Mouse (Mus musculus) stomach, embryonic 16.5 days (tissue): ENCODE measurements at regions not wholly inside any gene's neighbourhood (a gene's known extent, or its start where the extent isn't known, plus 50 kb on each side); places are given as distances from the start of the nearest gene placed in this dataset.

ENCODE experiments used
- ATAC-seq: fragments of 200-750 bp; cut with Nextera tagmentation; 2 replicates; pipeline ENCODE4 v1.8.0; 2017; ENCODE audit warnings: moderate number of reproducible peaks, moderate TSS enrichment; ENCODE audit not compliant: insufficient read depth, low FRiP score
- H3K27ac ChIP-seq: fragments of 300-500 bp; sonication (generic); 2 replicates; pipeline ENCODE4 v1.5.1; 2014; ENCODE audit warnings: low read length
- H3K27me3 ChIP-seq: fragments of 300-500 bp; sonication (generic); 2 replicates; pipeline ENCODE4 v1.6.1; 2014; ENCODE audit warnings: low read length, control low read depth, mixed read lengths; ENCODE audit not compliant: control insufficient read depth, insufficient read depth
- H3K36me3 ChIP-seq: fragments of 300-500 bp; sonication (generic); 2 replicates; pipeline ENCODE4 v1.6.1; 2014; ENCODE audit warnings: low read length; ENCODE audit not compliant: control insufficient read depth, insufficient read depth
- H3K4me1 ChIP-seq: fragments of 300-500 bp; sonication (generic); 2 replicates; pipeline ENCODE4 v1.6.1; 2014; ENCODE audit warnings: low read length, control low read depth, mixed read lengths; ENCODE audit not compliant: control insufficient read depth, insufficient read depth
- H3K4me2 ChIP-seq: fragments of 300-500 bp; sonication (generic); 2 replicates; pipeline ENCODE4 v1.6.1; 2014; ENCODE audit warnings: low read depth, low read length, mixed read lengths
- H3K4me3 ChIP-seq: fragments of 300-500 bp; sonication (generic); replicated peaks from 2 replicates; pipeline ENCODE4 v1.5.1; 2014; ENCODE audit warnings: mild to moderate bottlenecking, low read length
- H3K9ac ChIP-seq: fragments of 300-500 bp; sonication (generic); 2 replicates; pipeline ENCODE4 v1.6.1; 2014; ENCODE audit warnings: low read length
- H3K9me3 ChIP-seq: fragments of 300-500 bp; sonication (generic); replicated peaks from 2 replicates; pipeline ENCODE4 v1.6.1; 2016; ENCODE audit warnings: low read length, control low read depth; ENCODE audit not compliant: control insufficient read depth
- WGBS: fragments of 180-500 bp; shearing (Covaris S2); extraction: QIAGEN DNeasy Blood & Tissue Kit; methylation state at CpG from one replicate; pipeline ENCODE4 v1.1.7; 2014; 5-methylcytosine and 5-hydroxymethylcytosine counted together

GRCm38 (mm10) chr1:33098062-33098461 lies 551.0 kb upstream of the Gm5415 start:
- H3K9ac ChIP-seq = no peak overlapping the region
- ATAC-seq = no peak
- no peak overlapping the region for H3K4me3 ChIP-seq
- no peak overlapping the region for H3K27ac ChIP-seq
- no peak overlapping the region for H3K4me2 ChIP-seq
- H3K9me3 ChIP-seq = no peaks in the 10 kb centered on the region
- H3K27me3 ChIP-seq = no peaks in the 10 kb centered on the region
- H3K36me3 ChIP-seq = no peaks in the 10 kb centered on the region
- H3K4me1 ChIP-seq = no peaks in the 10 kb centered on the region
- 54% methylated on average over 3 of the region's 3 CpGs for WGBS

GRCm38 (mm10) chr1:33096851-33097250 lies 549.8 kb upstream of the Gm5415 start:
- no peaks in the 10 kb centered on the region for H3K27me3 ChIP-seq
- no peak for ATAC-seq
- no peaks in the 10 kb centered on the region for H3K9me3 ChIP-seq
- WGBS = 84% methylated on average over 1 of the region's 1 CpGs
- H3K9ac ChIP-seq = no peak overlapping the region
- H3K36me3 ChIP-seq = no peaks in the 10 kb centered on the region
- no peak overlapping the region for H3K27ac ChIP-seq
- no peak overlapping the region for H3K4me3 ChIP-seq
- H3K4me2 ChIP-seq = no peak overlapping the region
- H3K4me1 ChIP-seq = no peaks in the 10 kb centered on the region

GRCm38 (mm10) chr1:33074551-33074950 lies 527.5 kb upstream of the Gm5415 start:
- 88% methylated on average over 1 of the region's 1 CpGs for WGBS
- Histone ChIP-seq H3K4me1 (no peaks in the 10 kb centered on the region), H3K36me3 (no peaks in the 10 kb centered on the region), H3K4me2 (no peak overlapping the region), H3K9ac (no peak overlapping the region), H3K9me3 (no peaks in the 10 kb centered on the region), H3K27ac (no peak overlapping the region), H3K4me3 (no peak overlapping the region), H3K27me3 (no peaks in the 10 kb centered on the region)
- ATAC-seq = no peak

- no peaks in the 10 kb centered on the region for H3K9me3 ChIP-seq
- no peak overlapping the region for H3K4me2 ChIP-seq
- no peaks in the 10 kb centered on the region for H3K27me3 ChIP-seq
- 77% methylated on average over 2 of the region's 2 CpGs for WGBS
- H3K9ac ChIP-seq = no peak overlapping the region
- H3K4me1 ChIP-seq = no peaks in the 10 kb centered on the region
- no peaks in the 10 kb centered on the region for H3K36me3 ChIP-seq
- no peak overlapping the region for H3K4me3 ChIP-seq
- ATAC-seq = no peak
- no peak overlapping the region for H3K27ac ChIP-seq
Observed at GRCm38 (mm10) chr1:33058010-33058409, 510.9 kb upstream of the Gm5415 start.

GRCm38 (mm10) chr1:33044388-33044787 lies 497.3 kb upstream of the Gm5415 start:
- Histone ChIP-seq H3K27ac (no peak overlapping the region), H3K4me3 (no peak overlapping the region), H3K4me2 (no peak overlapping the region), H3K27me3 (no peaks in the 10 kb centered on the region), H3K4me1 (no peaks in the 10 kb centered on the region), H3K9me3 (no peaks in the 10 kb centered on the region), H3K36me3 (no peaks in the 10 kb centered on the region), H3K9ac (no peak overlapping the region)
- no peak for ATAC-seq
- WGBS = 75% methylated on average over 2 of the region's 2 CpGs

- Histone ChIP-seq H3K27ac (no peak overlapping the region), H3K9ac (no peak overlapping the region), H3K4me3 (no peak overlapping the region), H3K27me3 (no peaks in the 10 kb centered on the region), H3K9me3 (no peaks in the 10 kb centered on the region), H3K4me2 (no peak overlapping the region), H3K4me1 (no peaks in the 10 kb centered on the region), H3K36me3 (no peaks in the 10 kb centered on the region)
- 21% methylated on average over 2 of the region's 2 CpGs for WGBS
- ATAC-seq = no peak
Observed at GRCm38 (mm10) chr1:33042424-33042823, 495.3 kb upstream of the Gm5415 start.

- no peaks in the 10 kb centered on the region for H3K36me3 ChIP-seq
- 62% methylated on average over 4 of the region's 4 CpGs for WGBS
Observed at GRCm38 (mm10) chr1:33040740-33041139, 493.6 kb upstream of the Gm5415 start.

GRCm38 (mm10) chr1:33031991-33032390 lies 484.9 kb upstream of the Gm5415 start:
- H3K36me3 ChIP-seq = no peaks in the 10 kb centered on the region
- 60% methylated on average over 3 of the region's 3 CpGs for WGBS
- no peak for ATAC-seq
- H3K4me2 ChIP-seq = no peak overlapping the region
- H3K27me3 ChIP-seq = no peaks in the 10 kb centered on the region
- no peaks in the 10 kb centered on the region for H3K4me1 ChIP-seq
- no peak overlapping the region for H3K27ac ChIP-seq
- H3K9ac ChIP-seq = no peak overlapping the region
- H3K9me3 ChIP-seq = no peaks in the 10 kb centered on the region
- no peak overlapping the region for H3K4me3 ChIP-seq

More at GRCm38 (mm10) chr1:33040740-33041139, 493.6 kb upstream of the Gm5415 start:
- H3K27me3 ChIP-seq = no peaks in the 10 kb centered on the region
- H3K4me3 ChIP-seq = no peak overlapping the region
- H3K4me2 ChIP-seq = no peak overlapping the region
- no peak overlapping the region for H3K27ac ChIP-seq
- H3K4me1 ChIP-seq = no peaks in the 10 kb centered on the region
- H3K9me3 ChIP-seq = no peaks in the 10 kb centered on the region
- no peak overlapping the region for H3K9ac ChIP-seq
- ATAC-seq = no peak

- 75% methylated on average over 8 of the region's 8 CpGs for WGBS
- Histone ChIP-seq H3K9ac (no peak overlapping the region), H3K4me1 (no peaks in the 10 kb centered on the region), H3K27ac (no peak overlapping the region), H3K9me3 (no peaks in the 10 kb centered on the region), H3K4me3 (no peak overlapping the region), H3K27me3 (no peaks in the 10 kb centered on the region), H3K36me3 (no peaks in the 10 kb centered on the region), H3K4me2 (no peak overlapping the region)
- ATAC-seq = no peak
Observed at GRCm38 (mm10) chr1:33026683-33027415, 479.8 kb upstream of the Gm5415 start.
